Mouse (Mus musculus) liver, embryonic 16.5 days (tissue): ENCODE measurements around the gene Exog. TPM values are rescaled to one million over a fixed set of nuclear protein-coding genes. Genes with fewer than 3 reads are reported as not detected.

Experiments used
- ATAC-seq: fragments of 200-750 bp; cut with Nextera tagmentation; 2 replicates; pipeline ENCODE4 v1.8.0; 2017; ENCODE audit warnings: low read depth, mild to moderate bottlenecking, moderate number of reproducible peaks, moderate library complexity
- H3K27ac ChIP-seq: fragments of 300-500 bp; sonication (generic); 2 replicates; pipeline ENCODE4 v1.5.1; 2014; ENCODE audit warnings: mild to moderate bottlenecking, low read length
- H3K27me3 ChIP-seq: fragments of 300-500 bp; sonication (generic); 2 replicates; pipeline ENCODE4 v1.6.1; 2014; ENCODE audit warnings: low read depth, low read length, mixed read lengths; ENCODE audit not compliant: control insufficient read depth, insufficient read depth
- H3K36me3 ChIP-seq: fragments of 300-500 bp; sonication (generic); 2 replicates; pipeline ENCODE4 v1.6.1; 2014; ENCODE audit warnings: mild to moderate bottlenecking; ENCODE audit not compliant: control insufficient read depth, insufficient read depth
- H3K4me1 ChIP-seq: fragments of 300-500 bp; sonication (generic); 2 replicates; pipeline ENCODE4 v1.6.1; 2014; ENCODE audit warnings: low read depth, low read length, mixed read lengths; ENCODE audit not compliant: control insufficient read depth
- H3K4me2 ChIP-seq: fragments of 300-500 bp; sonication (generic); 2 replicates; pipeline ENCODE4 v1.6.1; 2014; ENCODE audit warnings: low read depth, low read length, mixed read lengths
- H3K4me3 ChIP-seq: fragments of 300-500 bp; sonication (generic); 2 replicates; pipeline ENCODE4 v1.5.1; 2014; ENCODE audit warnings: low read depth, mild to moderate bottlenecking, low read length
- H3K9ac ChIP-seq: fragments of 300-500 bp; sonication (generic); 2 replicates; pipeline ENCODE4 v1.6.1; 2014; ENCODE audit warnings: low read depth, low read length
- H3K9me3 ChIP-seq: fragments of 300-500 bp; sonication (generic); replicated peaks from 2 replicates; pipeline ENCODE4 v1.6.1; 2016; ENCODE audit warnings: low read length; ENCODE audit not compliant: control insufficient read depth
- WGBS: fragments of 180-500 bp; shearing (Covaris S2); extraction: QIAGEN DNeasy Blood & Tissue Kit; methylation state at CpG from one replicate; pipeline ENCODE4 v1.1.7; 2014; ENCODE audit not compliant: insufficient replicate concordance; 5-methylcytosine and 5-hydroxymethylcytosine counted together
- polyA plus RNA-seq: library from polyadenylated mRNA; unstranded; fragments of >200 nt; fragmentation: Nextera tagmentation; extraction: Ambion mirVana; gene quantifications from 2 replicates; pipeline ENCODE4 v1.2.1, GENCODE M21; 2015

Gene Exog
- polyA plus RNA-seq, result 4.9 and 5.4 TPM in 2 replicates

GRCm38 (mm10) chr9:119444738-119445429 lies at the start of gene Exog:
Exog (plus strand) TSS chr9:119444943.
- Histone ChIP-seq H3K27ac (no peak within 1 kb of the TSS), H3K4me3 (peak within 1 kb of the TSS; percentile 69), H3K9me3 (no peaks in the 10 kb centered on the region), H3K4me1 (peaks cover 15% of the 10 kb centered on the region), H3K9ac (peak within 1 kb of the TSS; percentile 71), H3K27me3 (no peaks in the 10 kb centered on the region), H3K36me3 (peaks cover 9% of the 10 kb centered on the region), H3K4me2 (peak within 1 kb of the TSS; percentile 84)
- under 1% methylated on average over 52 of the region's 52 CpGs for WGBS
- ATAC-seq, result peak; percentile 86

GRCm38 (mm10) chr9:119401351-119401750 lies 43.4 kb upstream of the Exog start:
- ATAC-seq, result peak; percentile 25; the same call in 1 of the 2 replicates

DNA sequence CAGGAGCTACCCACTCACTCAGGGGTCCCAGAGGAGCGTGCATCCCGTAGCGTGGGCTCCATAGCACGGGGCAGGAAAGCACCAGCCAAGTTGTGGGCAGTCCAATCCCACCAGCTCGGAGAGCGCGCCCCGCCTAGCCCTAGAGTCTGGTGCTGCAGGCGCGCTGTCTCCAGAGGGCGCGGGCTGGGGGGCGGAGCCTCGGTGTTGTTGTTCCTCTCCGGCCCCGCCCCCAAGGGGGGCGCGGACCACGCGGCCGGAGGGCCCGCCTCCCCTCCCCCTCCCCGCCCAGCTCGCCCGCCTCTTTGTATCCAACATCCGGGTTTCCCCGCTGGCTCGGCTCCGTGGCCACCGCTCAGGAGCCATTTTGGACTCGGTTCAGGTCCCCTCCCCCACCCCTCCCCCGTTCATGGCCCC lies 42.9 kb upstream of the Exog start, which contains the start of gene Acvr2b:
Gene Acvr2b (plus strand): TSS at position 318 of the 414 bp plus-strand sequence.
- WGBS, result under 1% methylated on average over 28 of the region's 32 CpGs
- no peaks in the 10 kb centered on the region for H3K9me3 ChIP-seq
- H3K4me1 ChIP-seq, result peaks cover 7% of the 10 kb centered on the region
- H3K27me3 ChIP-seq, result peaks cover 34% of the 10 kb centered on the region
- peak within 1 kb of the TSS; percentile 75 for H3K4me2 ChIP-seq
- ATAC-seq, result peak; percentile 88
- H3K9ac ChIP-seq, result peak within 1 kb of the TSS; percentile 66
- H3K36me3 ChIP-seq, result no peaks in the 10 kb centered on the region
- H3K4me3 ChIP-seq, result peak within 1 kb of the TSS; percentile 70
- H3K27ac ChIP-seq, result peak within 1 kb of the TSS; percentile 84

More at GRCm38 (mm10) chr9:119401351-119401750, 43.4 kb upstream of the Exog start:
- Histone ChIP-seq H3K4me3 (peak overlapping the region; percentile 70), H3K36me3 (no peaks in the 10 kb centered on the region), H3K27ac (no peak overlapping the region), H3K9ac (peak overlapping the region; percentile 24; the same call in 1 of the 2 replicates), H3K27me3 (peaks cover 34% of the 10 kb centered on the region), H3K4me2 (peak overlapping the region; percentile 75), H3K4me1 (peaks cover 7% of the 10 kb centered on the region), H3K9me3 (no peaks in the 10 kb centered on the region)
- under 1% methylated on average over 7 of the region's 7 CpGs for WGBS

GRCm38 (mm10) chr9:119402253-119403235 lies 42.2 kb upstream of the Exog start:
- peaks cover 34% of the 10 kb centered on the region for H3K27me3 ChIP-seq
- H3K9me3 ChIP-seq, result no peaks in the 10 kb centered on the region
- H3K36me3 ChIP-seq, result no peaks in the 10 kb centered on the region
- peak overlapping the region; percentile 66 for H3K9ac ChIP-seq
- peak overlapping the region; percentile 70 for H3K4me3 ChIP-seq
- H3K4me1 ChIP-seq, result peaks cover 7% of the 10 kb centered on the region
- H3K4me2 ChIP-seq, result peak overlapping the region; percentile 75
- H3K27ac ChIP-seq, result peak overlapping the region; percentile 84
- peak; percentile 39 for ATAC-seq
- under 1% methylated on average over 115 of the region's 127 CpGs for WGBS

DNA sequence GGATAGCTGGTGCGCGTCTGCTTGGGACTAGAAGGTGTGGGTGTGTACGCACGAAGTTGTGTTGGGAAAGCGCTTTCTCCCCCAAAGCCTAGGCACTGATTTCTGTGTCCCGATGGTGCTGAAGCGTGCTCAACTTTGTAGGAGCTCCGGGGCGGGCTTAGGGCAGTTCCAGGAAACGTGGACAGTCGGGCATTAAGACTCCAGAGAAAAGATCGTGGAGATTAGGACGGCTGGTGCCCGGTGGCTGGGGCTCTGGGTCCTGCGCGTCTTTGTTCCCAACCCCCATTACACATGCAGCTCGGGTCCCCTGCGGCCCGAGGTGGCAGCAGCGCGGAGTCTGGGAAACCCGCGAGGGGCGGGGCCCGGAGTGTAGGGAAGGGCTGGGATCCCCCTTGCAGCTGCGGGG lies 41.5 kb upstream of the Exog start:
- H3K4me2 ChIP-seq, result peak overlapping the region; percentile 75
- 0% methylated on average over 26 of the region's 26 CpGs for WGBS
- ATAC-seq, result no peak
- peak overlapping the region; percentile 66 for H3K9ac ChIP-seq
- no peaks in the 10 kb centered on the region for H3K9me3 ChIP-seq
- H3K4me3 ChIP-seq, result peak overlapping the region; percentile 70
- no peak overlapping the region for H3K27ac ChIP-seq
- peaks cover 34% of the 10 kb centered on the region for H3K27me3 ChIP-seq
- no peaks in the 10 kb centered on the region for H3K36me3 ChIP-seq
- peaks cover 7% of the 10 kb centered on the region for H3K4me1 ChIP-seq

DNA sequence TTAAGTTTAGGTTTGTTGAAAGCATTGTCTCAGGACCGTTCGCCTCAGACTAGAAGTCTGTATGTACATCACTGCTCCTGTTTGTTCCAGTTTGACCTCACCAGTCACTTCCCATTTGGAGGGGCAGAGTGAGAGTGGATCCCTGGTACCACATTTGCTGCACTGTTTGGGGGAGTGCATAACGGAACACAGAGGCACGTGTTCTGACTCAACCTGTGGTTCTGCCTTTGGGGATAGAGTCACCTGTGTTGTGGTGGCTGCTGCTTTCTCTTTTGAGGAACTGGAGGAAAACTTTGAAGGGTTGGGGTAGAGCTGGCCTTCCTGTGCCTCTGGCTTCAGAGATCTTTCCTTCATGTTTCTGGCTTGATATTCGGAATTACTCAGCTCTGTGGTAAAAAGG lies 40.7 kb upstream of the Exog start:
- Histone ChIP-seq H3K36me3 (no peaks in the 10 kb centered on the region), H3K9ac (no peak overlapping the region), H3K4me1 (peaks cover 7% of the 10 kb centered on the region), H3K27me3 (peaks cover 34% of the 10 kb centered on the region), H3K9me3 (no peaks in the 10 kb centered on the region), H3K4me2 (no peak overlapping the region), H3K27ac (no peak overlapping the region), H3K4me3 (no peak overlapping the region)
- ATAC-seq, result no peak
- 42% methylated on average over 5 of the region's 5 CpGs for WGBS

GRCm38 (mm10) chr9:119407884-119408283 lies 36.9 kb upstream of the Exog start:
- ATAC-seq, result no peak
- Histone ChIP-seq H3K4me1 (peaks cover 12% of the 10 kb centered on the region), H3K27me3 (peaks cover 20% of the 10 kb centered on the region), H3K4me3 (no peak overlapping the region), H3K27ac (no peak overlapping the region), H3K4me2 (no peak overlapping the region), H3K9me3 (no peaks in the 10 kb centered on the region), H3K9ac (no peak overlapping the region), H3K36me3 (no peaks in the 10 kb centered on the region)
- WGBS, result 65% methylated on average over 15 of the region's 15 CpGs

- H3K27ac ChIP-seq, result no peak overlapping the region
- no peak for ATAC-seq
- 48% methylated on average over 11 of the region's 11 CpGs for WGBS
Measured at GRCm38 (mm10) chr9:119408898-119409664, 35.7 kb upstream of the Exog start.

More at GRCm38 (mm10) chr9:119408898-119409664, 35.7 kb upstream of the Exog start:
- Histone ChIP-seq H3K4me1 (peaks cover 5% of the 10 kb centered on the region), H3K9ac (no peak overlapping the region), H3K9me3 (no peaks in the 10 kb centered on the region; the same call in 1 of the 2 replicates), H3K4me2 (no peak overlapping the region), H3K36me3 (no peaks in the 10 kb centered on the region), H3K4me3 (no peak overlapping the region), H3K27me3 (peaks cover 8% of the 10 kb centered on the region)
